Mouse (Mus musculus) embryo, embryonic 11.5 days (tissue): ENCODE measurements at regions not wholly inside any gene's neighbourhood (a gene's known extent, or its start where the extent isn't known, plus 50 kb on each side); places are given as distances from the start of the nearest gene placed in this dataset.
A peak's percentile ranks its signal among the peaks of the same experiment; 100 is the strongest.

Experiments used
- DNase-seq: peaks from one replicate; pipeline ENCODE4 v3.0.0-alpha.2; 2012; ENCODE audit warnings: low read depth, low spot score

- peak; percentile 32 for DNase-seq
Measured at GRCm38 (mm10) chr13:84514981-84515510, 292.9 kb downstream of the Tmem161b start.
